8 mouse cellular contexts compared by ENCODE assay signal in the genomic region with DNA sequence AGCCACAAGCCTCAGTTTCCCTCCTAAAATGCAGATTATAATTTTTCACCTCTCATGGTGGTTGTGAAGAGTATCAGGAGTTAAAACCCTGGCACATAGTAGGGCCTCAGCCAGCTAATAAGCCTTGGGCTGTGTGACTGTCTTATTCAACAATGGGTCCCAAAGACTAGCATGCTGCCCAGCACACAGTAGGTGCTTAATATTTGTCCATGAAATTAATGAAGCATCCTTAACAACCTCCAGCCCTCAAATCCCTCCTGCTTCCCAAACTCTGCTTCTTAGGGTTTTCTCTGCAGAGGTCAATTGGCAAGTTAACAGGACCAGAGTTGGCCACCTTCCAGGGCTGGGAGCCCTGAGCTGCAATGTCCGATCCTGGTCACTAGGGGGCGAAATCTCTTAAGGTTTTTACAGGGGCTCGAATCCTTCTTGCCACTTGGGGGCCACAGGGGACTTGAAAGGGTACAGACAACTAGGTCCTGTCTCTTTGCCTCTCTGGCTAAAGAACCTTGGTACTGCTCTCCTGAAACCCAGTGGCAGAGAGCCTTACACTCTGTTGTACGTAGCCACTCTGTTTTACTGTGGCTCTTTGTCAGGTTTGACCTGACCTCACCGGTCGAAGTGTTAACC.
A peak's percentile ranks its signal among the peaks of the same experiment; 100 is the strongest.
DNase-seq lines count a peak whose midpoint lies in the region; ATAC-seq and TF ChIP-seq lines count a peak whose summit lies in the region.

No protein-coding gene starts in this region.

- no peak overlapping the region for H3K4me3 ChIP-seq in forebrain, embryonic 11.5 days (ENCODE audit: low read depth, low read length)
- H3K4me3 ChIP-seq in forebrain, embryonic 15.5 days, result no peak overlapping the region
- H3K4me3 ChIP-seq in embryonic facial prominence, embryonic 10.5 days, result no peak overlapping the region
- no peak overlapping the region for H3K4me3 ChIP-seq in midbrain, postnatal 0 days (ENCODE audit: low read depth, low read length)

- H3K9ac ChIP-seq in forebrain, embryonic 11.5 days (ENCODE audit: low read length), result no peak overlapping the region
- no peak overlapping the region for H3K9ac ChIP-seq in forebrain, embryonic 15.5 days (replicated peaks)
- H3K9ac ChIP-seq in midbrain, postnatal 0 days (replicated peaks; ENCODE audit: low read length, poor library complexity, severe bottlenecking), result no peak overlapping the region

- intact Hi-C loops in heart, postnatal 25 days (cut with DNase I), result loop anchor here (1.0 to 5.0 kb wide), 3 partner anchors 162 to 307 kb away; no protein-coding TSS in a partner anchor

- H3K4me1 ChIP-seq in forebrain, embryonic 11.5 days (replicated peaks; ENCODE audit: control insufficient read depth, insufficient read depth, low read length), result peaks cover 7% of the 10 kb centered on the region
- H3K4me1 ChIP-seq in forebrain, embryonic 15.5 days, result peaks cover 4% of the 10 kb centered on the region
- peaks cover 13% of the 10 kb centered on the region for H3K4me1 ChIP-seq in embryonic facial prominence, embryonic 10.5 days
- no peaks in the 10 kb centered on the region for H3K4me1 ChIP-seq in midbrain, postnatal 0 days (ENCODE audit: insufficient read depth, low read length)

- DNase-seq in forebrain, embryonic 11.5 days (ENCODE audit: low spot score), result peak; percentile 86
- peak; percentile 82 for DNase-seq in adrenal gland, postnatal 25 days
- DNase-seq in embryonic facial prominence, embryonic 10.5 days (ENCODE audit: low spot score), result peak; percentile 79
- peak; percentile 44 for DNase-seq in heart, postnatal 25 days (ENCODE audit: low spot score)
- peak; percentile 66 for DNase-seq in left cerebral cortex, adult 11 months (ENCODE audit: low spot score)
- DNase-seq in midbrain, postnatal 0 days (ENCODE audit: low spot score), result peak; percentile 60
- peak; percentile 31 to 60 for DNase-seq in spleen, postnatal 36 days (ENCODE audit: low spot score in 2 of 2)

- no peak overlapping the region for H3K4me2 ChIP-seq in forebrain, embryonic 11.5 days (ENCODE audit: low read depth, low read length, severe bottlenecking)
- no peak overlapping the region for H3K4me2 ChIP-seq in forebrain, embryonic 15.5 days (replicated peaks)
- H3K4me2 ChIP-seq in midbrain, postnatal 0 days (ENCODE audit: low read depth, low read length, poor library complexity, severe bottlenecking), result no peak overlapping the region

- ATAC-seq in forebrain, embryonic 11.5 days (replicated peaks; ENCODE audit: low FRiP score), result peak; percentile 22; the same call in 1 of the 2 replicates
- no peak for ATAC-seq in forebrain, embryonic 15.5 days (replicated peaks)
- no peak for ATAC-seq in midbrain, postnatal 0 days (ENCODE audit: low FRiP score)

- no peak overlapping the region for H3K27ac ChIP-seq in forebrain, embryonic 11.5 days (ENCODE audit: low read depth, low read length)
- no peak overlapping the region for H3K27ac ChIP-seq in forebrain, embryonic 15.5 days (replicated peaks)
- no peak overlapping the region for H3K27ac ChIP-seq in embryonic facial prominence, embryonic 10.5 days (replicated peaks)
- H3K27ac ChIP-seq in midbrain, postnatal 0 days (ENCODE audit: low read depth, low read length), result no peak overlapping the region

- peak; percentile 72 for TF ChIP-seq CTCF in midbrain, postnatal 0 days (IDR thresholded peaks at IDR 0.05)

- WGBS in forebrain, embryonic 11.5 days, result 40% methylated on average over 6 of the region's 6 CpGs
- WGBS in forebrain, embryonic 15.5 days, result 36% methylated on average over 6 of the region's 6 CpGs
- 38% methylated on average over 6 of the region's 6 CpGs for WGBS in embryonic facial prominence, embryonic 10.5 days
- 38% methylated on average over 6 of the region's 6 CpGs for WGBS in midbrain, postnatal 0 days

- H3K36me3 ChIP-seq in forebrain, embryonic 11.5 days (ENCODE audit: control insufficient read depth, insufficient read depth, low read length), result no peaks in the 10 kb centered on the region
- H3K36me3 ChIP-seq in forebrain, embryonic 15.5 days, result no peaks in the 10 kb centered on the region
- no peaks in the 10 kb centered on the region for H3K36me3 ChIP-seq in embryonic facial prominence, embryonic 10.5 days (replicated peaks)
- no peaks in the 10 kb centered on the region for H3K36me3 ChIP-seq in midbrain, postnatal 0 days (ENCODE audit: insufficient read depth, low read length)

- H3K9me3 ChIP-seq in forebrain, embryonic 11.5 days (ENCODE audit: control insufficient read depth, low read length), result no peaks in the 10 kb centered on the region
- no peaks in the 10 kb centered on the region for H3K9me3 ChIP-seq in forebrain, embryonic 15.5 days
- no peaks in the 10 kb centered on the region for H3K9me3 ChIP-seq in embryonic facial prominence, embryonic 10.5 days
- H3K9me3 ChIP-seq in midbrain, postnatal 0 days (ENCODE audit: low read length), result no peaks in the 10 kb centered on the region

- no peaks in the 10 kb centered on the region for H3K27me3 ChIP-seq in forebrain, embryonic 11.5 days (ENCODE audit: control insufficient read depth, insufficient read depth, low read length)
- no peaks in the 10 kb centered on the region for H3K27me3 ChIP-seq in forebrain, embryonic 15.5 days
- no peaks in the 10 kb centered on the region for H3K27me3 ChIP-seq in embryonic facial prominence, embryonic 10.5 days (replicated peaks; ENCODE audit: low read depth, poor library complexity, severe bottlenecking)
- no peaks in the 10 kb centered on the region for H3K27me3 ChIP-seq in midbrain, postnatal 0 days (ENCODE audit: insufficient read depth, low read length)
